Mouse (Mus musculus): Measurements from ENCODE around the gene Cpne4. TPM values are rescaled to one million over a fixed set of nuclear protein-coding genes. Genes with fewer than 3 reads are reported as not detected.

The Cpne4 gene
- polyA plus RNA-seq, 1 experiment from 2014 or later: 2.3 TPM

GRCm38 (mm10) chr9:104652691-104653261 lies 105.7 kb downstream of the Cpne4 start:
- Histone ChIP-seq H3K4me3 (ENCODE audit: low read depth, low read length) (no peak overlapping the region), H3K27me3 (replicated peaks; ENCODE audit: control insufficient read depth, insufficient read depth, low read length) (no peaks in the 10 kb centered on the region), H3K27ac (ENCODE audit: low read depth, low read length) (no peak overlapping the region), H3K9ac (ENCODE audit: low read depth, low read length) (no peak overlapping the region), H3K4me2 (replicated peaks; ENCODE audit: low read depth) (no peak overlapping the region), H3K9me3 (ENCODE audit: control insufficient read depth) (no peaks in the 10 kb centered on the region), H3K36me3 (ENCODE audit: control insufficient read depth, insufficient read depth) (no peaks in the 10 kb centered on the region), H3K4me1 (replicated peaks; ENCODE audit: control insufficient read depth, insufficient read depth, low read length) (no peaks in the 10 kb centered on the region)
- no peak for ATAC-seq
- WGBS: 83% methylated on average over 9 of the region's 9 CpGs
- no peak for TF ChIP-seq CTCF (IDR thresholded peaks at IDR 0.05; ENCODE audit: low read depth)

GRCm38 (mm10) chr9:104659758-104660157 lies 112.7 kb downstream of the Cpne4 start:
- H3K36me3 ChIP-seq (ENCODE audit: control insufficient read depth, insufficient read depth): no peaks in the 10 kb centered on the region
- H3K27ac ChIP-seq (ENCODE audit: low read depth, low read length): no peak overlapping the region
- 64% methylated on average over 4 of the region's 4 CpGs for WGBS
- no peaks in the 10 kb centered on the region for H3K9me3 ChIP-seq (ENCODE audit: control insufficient read depth)
- no peaks in the 10 kb centered on the region for H3K4me1 ChIP-seq (replicated peaks; ENCODE audit: control insufficient read depth, insufficient read depth, low read length)
- H3K27me3 ChIP-seq (replicated peaks; ENCODE audit: control insufficient read depth, insufficient read depth, low read length): no peaks in the 10 kb centered on the region
- no peak overlapping the region for H3K4me3 ChIP-seq (ENCODE audit: low read depth, low read length)
- H3K9ac ChIP-seq (ENCODE audit: low read depth, low read length): no peak overlapping the region
- H3K4me2 ChIP-seq (replicated peaks; ENCODE audit: low read depth): no peak overlapping the region
- no peak for TF ChIP-seq CTCF (IDR thresholded peaks at IDR 0.05; ENCODE audit: low read depth)
- ATAC-seq: no peak

GRCm38 (mm10) chr9:104676665-104677064 lies 129.6 kb downstream of the Cpne4 start:
- Histone ChIP-seq H3K4me3 (ENCODE audit: low read depth, low read length) (no peak overlapping the region), H3K27me3 (replicated peaks; ENCODE audit: control insufficient read depth, insufficient read depth, low read length) (no peaks in the 10 kb centered on the region), H3K4me2 (replicated peaks; ENCODE audit: low read depth) (no peak overlapping the region), H3K4me1 (replicated peaks; ENCODE audit: control insufficient read depth, insufficient read depth, low read length) (no peaks in the 10 kb centered on the region), H3K9me3 (ENCODE audit: control insufficient read depth) (no peaks in the 10 kb centered on the region), H3K36me3 (ENCODE audit: control insufficient read depth, insufficient read depth) (no peaks in the 10 kb centered on the region), H3K9ac (ENCODE audit: low read depth, low read length) (no peak overlapping the region), H3K27ac (ENCODE audit: low read depth, low read length) (no peak overlapping the region)
- peak; percentile 73 for TF ChIP-seq CTCF (IDR thresholded peaks at IDR 0.05; ENCODE audit: low read depth)
- WGBS: 41% methylated on average over 1 of the region's 1 CpGs
- no peak for ATAC-seq

- no peaks in the 10 kb centered on the region for H3K9me3 ChIP-seq (ENCODE audit: control insufficient read depth)
- H3K36me3 ChIP-seq (ENCODE audit: control insufficient read depth, insufficient read depth): no peaks in the 10 kb centered on the region
- H3K27me3 ChIP-seq (replicated peaks; ENCODE audit: control insufficient read depth, insufficient read depth, low read length): no peaks in the 10 kb centered on the region
- no peak for ATAC-seq
- no peak overlapping the region for H3K9ac ChIP-seq (ENCODE audit: low read depth, low read length)
- no peak overlapping the region for H3K4me2 ChIP-seq (replicated peaks; ENCODE audit: low read depth)
- H3K27ac ChIP-seq (ENCODE audit: low read depth, low read length): no peak overlapping the region
- H3K4me1 ChIP-seq (replicated peaks; ENCODE audit: control insufficient read depth, insufficient read depth, low read length): no peaks in the 10 kb centered on the region
- 84% methylated on average over 3 of the region's 3 CpGs for WGBS
- TF ChIP-seq CTCF (IDR thresholded peaks at IDR 0.05; ENCODE audit: low read depth): no peak
- no peak overlapping the region for H3K4me3 ChIP-seq (ENCODE audit: low read depth, low read length)
These were observed 131.5 kb downstream of the Cpne4 start for GRCm38 (mm10) chr9:104678571-104678970.

GRCm38 (mm10) chr9:104687051-104687450 lies 140.0 kb downstream of the Cpne4 start:
- ATAC-seq: no peak
- WGBS: 55% methylated on average over 3 of the region's 3 CpGs
- Histone ChIP-seq H3K4me2 (replicated peaks; ENCODE audit: low read depth) (no peak overlapping the region), H3K4me3 (ENCODE audit: low read depth, low read length) (no peak overlapping the region), H3K27me3 (replicated peaks; ENCODE audit: control insufficient read depth, insufficient read depth, low read length) (no peaks in the 10 kb centered on the region), H3K27ac (ENCODE audit: low read depth, low read length) (no peak overlapping the region), H3K9ac (ENCODE audit: low read depth, low read length) (no peak overlapping the region), H3K9me3 (ENCODE audit: control insufficient read depth) (no peaks in the 10 kb centered on the region), H3K36me3 (ENCODE audit: control insufficient read depth, insufficient read depth) (no peaks in the 10 kb centered on the region), H3K4me1 (replicated peaks; ENCODE audit: control insufficient read depth, insufficient read depth, low read length) (no peaks in the 10 kb centered on the region)
- TF ChIP-seq CTCF (IDR thresholded peaks at IDR 0.05; ENCODE audit: low read depth): no peak

- Histone ChIP-seq H3K4me3 (ENCODE audit: low read depth, low read length) (no peak overlapping the region), H3K36me3 (ENCODE audit: control insufficient read depth, insufficient read depth) (no peaks in the 10 kb centered on the region), H3K9ac (ENCODE audit: low read depth, low read length) (no peak overlapping the region), H3K4me2 (replicated peaks; ENCODE audit: low read depth) (no peak overlapping the region), H3K9me3 (ENCODE audit: control insufficient read depth) (no peaks in the 10 kb centered on the region), H3K27ac (ENCODE audit: low read depth, low read length) (no peak overlapping the region), H3K4me1 (replicated peaks; ENCODE audit: control insufficient read depth, insufficient read depth, low read length) (no peaks in the 10 kb centered on the region), H3K27me3 (replicated peaks; ENCODE audit: control insufficient read depth, insufficient read depth, low read length) (no peaks in the 10 kb centered on the region)
- ATAC-seq: no peak
- no peak for TF ChIP-seq CTCF (IDR thresholded peaks at IDR 0.05; ENCODE audit: low read depth)
- 57% methylated on average over 2 of the region's 2 CpGs for WGBS
These were observed 146.1 kb downstream of the Cpne4 start for GRCm38 (mm10) chr9:104693145-104693544.

- H3K4me1 ChIP-seq (replicated peaks; ENCODE audit: control insufficient read depth, insufficient read depth, low read length): no peaks in the 10 kb centered on the region
- TF ChIP-seq CTCF (IDR thresholded peaks at IDR 0.05; ENCODE audit: low read depth): no peak
- H3K9me3 ChIP-seq (ENCODE audit: control insufficient read depth): no peaks in the 10 kb centered on the region
- 94% methylated on average over 5 of the region's 5 CpGs for WGBS
- H3K27ac ChIP-seq (ENCODE audit: low read depth, low read length): no peak overlapping the region
- ATAC-seq: no peak
- no peak overlapping the region for H3K9ac ChIP-seq (ENCODE audit: low read depth, low read length)
- no peak overlapping the region for H3K4me2 ChIP-seq (replicated peaks; ENCODE audit: low read depth)
- H3K36me3 ChIP-seq (ENCODE audit: control insufficient read depth, insufficient read depth): no peaks in the 10 kb centered on the region
- no peak overlapping the region for H3K4me3 ChIP-seq (ENCODE audit: low read depth, low read length)
- no peaks in the 10 kb centered on the region for H3K27me3 ChIP-seq (replicated peaks; ENCODE audit: control insufficient read depth, insufficient read depth, low read length)
These were observed 163.7 kb downstream of the Cpne4 start for GRCm38 (mm10) chr9:104710831-104711230.
